8 mouse cellular contexts compared by ENCODE assay signal in genomic region chr15:79833251-79834050, GRCm38 (mm10). TPM values are rescaled to one million over a fixed set of nuclear protein-coding genes. Genes with fewer than 3 reads are reported as not detected.
DNase-seq lines count a peak whose midpoint lies in the region; ATAC-seq and TF ChIP-seq lines count a peak whose summit lies in the region.

No protein-coding gene starts in this region.

- H3K27ac ChIP-seq in cortical plate, adult 2 months (ENCODE audit: insufficient read depth, low read length) = peak overlapping the region; percentile 94
- peak overlapping the region; percentile 95 for H3K27ac ChIP-seq in limb, embryonic 13.5 days
- peak overlapping the region; percentile 98 for H3K27ac ChIP-seq in midbrain, postnatal 0 days (ENCODE audit: low read depth, low read length)

- intact Hi-C loops in heart, postnatal 36 days (cut with DNase I) = loop anchor here (2.0 to 5.0 kb wide), 2 partner anchors 99 to 249 kb away; no protein-coding TSS in a partner anchor

- H3K4me3 ChIP-seq in G1E (ENCODE audit: low read depth, low read length) = peak overlapping the region; percentile 70
- peak overlapping the region; percentile 96 for H3K4me3 ChIP-seq in cortical plate, adult 2 months (ENCODE audit: insufficient read depth, low read length)
- H3K4me3 ChIP-seq in limb, embryonic 13.5 days = peak overlapping the region; percentile 83
- H3K4me3 ChIP-seq in midbrain, postnatal 0 days (ENCODE audit: low read depth, low read length) = peak overlapping the region; percentile 79

- peaks cover 15% of the 10 kb centered on the region for H3K4me1 ChIP-seq in G1E (ENCODE audit: insufficient read depth, low read depth, low read length)
- H3K4me1 ChIP-seq in cortical plate, adult 2 months (ENCODE audit: control insufficient read depth, insufficient read depth, low read length) = peaks cover 13% of the 10 kb centered on the region; the same call in 1 of the 2 replicates
- peaks cover 51% of the 10 kb centered on the region for H3K4me1 ChIP-seq in limb, embryonic 13.5 days
- peaks cover 14% of the 10 kb centered on the region for H3K4me1 ChIP-seq in midbrain, postnatal 0 days (ENCODE audit: insufficient read depth, low read length)

- peak; percentile 40 for DNase-seq in kidney, adult 18-20 months
- no peak for DNase-seq in kidney, adult 8-10 months
- DNase-seq in G1E (ENCODE audit: low spot score) = no peak
- peak; percentile 38 to 42 for DNase-seq in heart, postnatal 36 days
- peak; percentile 63 for DNase-seq in midbrain, postnatal 0 days (ENCODE audit: low spot score)
- peak; percentile 9 for DNase-seq in yolk sac, embryonic 10.5 days (ENCODE audit: low spot score)

- WGBS in limb, embryonic 13.5 days = under 1% methylated on average over 40 of the region's 41 CpGs
- under 1% methylated on average over 40 of the region's 41 CpGs for WGBS in midbrain, postnatal 0 days

- peak overlapping the region; percentile 94 for H3K4me2 ChIP-seq in limb, embryonic 13.5 days (replicated peaks)
- peak overlapping the region; percentile 100 for H3K4me2 ChIP-seq in midbrain, postnatal 0 days (ENCODE audit: low read depth, low read length, poor library complexity, severe bottlenecking)

- no peak for TF ChIP-seq POLR2A in cortical plate, adult 2 months (IDR thresholded peaks at IDR 0.05; ENCODE audit: extremely low read depth, insufficient read depth, low read length)

- peak overlapping the region; percentile 94 for H3K9ac ChIP-seq in limb, embryonic 13.5 days
- peak overlapping the region; percentile 85 for H3K9ac ChIP-seq in midbrain, postnatal 0 days (replicated peaks; ENCODE audit: low read length, poor library complexity, severe bottlenecking)

- H3K36me3 ChIP-seq in G1E (replicated peaks) = peaks cover 7% of the 10 kb centered on the region
- H3K36me3 ChIP-seq in limb, embryonic 13.5 days = peaks cover 25% of the 10 kb centered on the region
- peaks cover 6% of the 10 kb centered on the region; the same call in 1 of the 2 replicates for H3K36me3 ChIP-seq in midbrain, postnatal 0 days (ENCODE audit: insufficient read depth, low read length)

- H3K27me3 ChIP-seq in G1E (ENCODE audit: insufficient read depth, low read length) = peaks cover 26% of the 10 kb centered on the region
- no peaks in the 10 kb centered on the region for H3K27me3 ChIP-seq in limb, embryonic 13.5 days
- no peaks in the 10 kb centered on the region for H3K27me3 ChIP-seq in midbrain, postnatal 0 days (ENCODE audit: insufficient read depth, low read length)

- ATAC-seq in G1E (ENCODE audit: extremely low read depth, insufficient number of reproducible peaks, low FRiP score, poor library complexity, severe bottlenecking) = no peak
- peak; percentile 42 for ATAC-seq in limb, embryonic 13.5 days (ENCODE audit: low FRiP score, low read depth)
- ATAC-seq in midbrain, postnatal 0 days (ENCODE audit: low FRiP score) = 0 out of 2 replicates have a peak, but pooled peaks have one; percentile 4

- no peak for TF ChIP-seq CTCF in G1E (IDR thresholded peaks at IDR 0.05; ENCODE audit: low read depth, low read length)
- no peak for TF ChIP-seq CTCF in cortical plate, adult 2 months (IDR thresholded peaks at IDR 0.05; ENCODE audit: extremely low read depth, insufficient read depth, low read length)
- no peak for TF ChIP-seq CTCF in midbrain, postnatal 0 days (IDR thresholded peaks at IDR 0.05)

- no peaks in the 10 kb centered on the region for H3K9me3 ChIP-seq in G1E (replicated peaks)
- no peaks in the 10 kb centered on the region for H3K9me3 ChIP-seq in limb, embryonic 13.5 days
- no peaks in the 10 kb centered on the region for H3K9me3 ChIP-seq in midbrain, postnatal 0 days (ENCODE audit: low read length)

RNA-seq across cellular contexts. Expression of gene Npcd, which starts 0.6 kb away (rescaled TPM):
- total RNA-seq in G1E (2014; fragmentation: Nextera tagmentation) (not detected in 2 replicates), G1E (2017) (not detected in 2 replicates)
- not detected in 2 replicates for polyA plus RNA-seq in G1E (2012)
- 2.4 and 3.0 TPM in 2 replicates for polyA plus RNA-seq in cortical plate, adult 2 months (2012; rRNA removed)
- total RNA-seq in heart, postnatal 36 days (2021) = under 1 TPM in 1 of 2 experiments, not detected in 1; 0.30 TPM
- polyA plus RNA-seq in limb, embryonic 13.5 days (2015; fragmentation: Nextera tagmentation; extraction: Ambion mirVana) = 0.46 and 0.60 TPM in 2 replicates
- total RNA-seq in midbrain, postnatal 0 days (2014; rRNA removed) = 8.2 and 12.1 TPM in 2 replicates
- 3.2 and 4.6 TPM in 2 replicates for polyA plus RNA-seq in midbrain, postnatal 0 days (2015; fragmentation: Nextera tagmentation; extraction: Ambion mirVana)

RNA-seq across cellular contexts. Expression of gene Cbx6, which starts 1.0 kb away (rescaled TPM):
- total RNA-seq in G1E (2014; fragmentation: Nextera tagmentation) = 0.73 and 5.9 TPM in 2 replicates
- 1.4 and 1.6 TPM in 2 replicates for total RNA-seq in G1E (2017)
- 6.1 and 8.7 TPM in 2 replicates for polyA plus RNA-seq in G1E (2012)
- 295 and 320 TPM in 2 replicates for polyA plus RNA-seq in cortical plate, adult 2 months (2012; rRNA removed)
- total RNA-seq in heart, postnatal 36 days (2021) = 10 to 100 TPM; 25.8 to 29.7 TPM
- 45.4 and 54.5 TPM in 2 replicates for polyA plus RNA-seq in limb, embryonic 13.5 days (2015; fragmentation: Nextera tagmentation; extraction: Ambion mirVana)
- 109 and 118 TPM in 2 replicates for total RNA-seq in midbrain, postnatal 0 days (2014; rRNA removed)
- polyA plus RNA-seq in midbrain, postnatal 0 days (2015; fragmentation: Nextera tagmentation; extraction: Ambion mirVana) = 65.0 and 70.6 TPM in 2 replicates

RNA-seq across cellular contexts. Expression of gene Nptxr, which starts 28.9 kb away (rescaled TPM):
- not detected in 2 replicates for total RNA-seq in G1E (2014; fragmentation: Nextera tagmentation)
- total RNA-seq in G1E (2017) = under 0.01 and 0.05 TPM in 2 replicates
- polyA plus RNA-seq in G1E (2012) = 0.01 and 0.03 TPM in 2 replicates
- 293 and 298 TPM in 2 replicates for polyA plus RNA-seq in cortical plate, adult 2 months (2012; rRNA removed)
- 1 to 10 TPM; 1.5 to 1.7 TPM for total RNA-seq in heart, postnatal 36 days (2021)
- polyA plus RNA-seq in limb, embryonic 13.5 days (2015; fragmentation: Nextera tagmentation; extraction: Ambion mirVana) = 2.7 and 2.9 TPM in 2 replicates
- 254 and 288 TPM in 2 replicates for total RNA-seq in midbrain, postnatal 0 days (2014; rRNA removed)
- 84.2 and 97.8 TPM in 2 replicates for polyA plus RNA-seq in midbrain, postnatal 0 days (2015; fragmentation: Nextera tagmentation; extraction: Ambion mirVana)

RNA-seq across cellular contexts. Expression of gene Dnal4, which starts 55.8 kb away (rescaled TPM):
- total RNA-seq in G1E (2014; fragmentation: Nextera tagmentation) = 15.2 and 19.5 TPM in 2 replicates
- total RNA-seq in G1E (2017) = 13.1 and 13.9 TPM in 2 replicates
- polyA plus RNA-seq in G1E (2012) = 25.7 and 29.7 TPM in 2 replicates
- 71.5 and 72.4 TPM in 2 replicates for polyA plus RNA-seq in cortical plate, adult 2 months (2012; rRNA removed)
- 10 to 100 TPM; 17.7 to 22.5 TPM for total RNA-seq in heart, postnatal 36 days (2021)
- 69.5 and 74.1 TPM in 2 replicates for polyA plus RNA-seq in limb, embryonic 13.5 days (2015; fragmentation: Nextera tagmentation; extraction: Ambion mirVana)
- total RNA-seq in midbrain, postnatal 0 days (2014; rRNA removed) = 40.8 and 44.0 TPM in 2 replicates
- 55.9 and 59.7 TPM in 2 replicates for polyA plus RNA-seq in midbrain, postnatal 0 days (2015; fragmentation: Nextera tagmentation; extraction: Ambion mirVana)

RNA-seq across cellular contexts. Expression of gene Apobec3, which starts 58.0 kb away (rescaled TPM):
- total RNA-seq in G1E (2014; fragmentation: Nextera tagmentation) = 33.7 and 97.1 TPM in 2 replicates
- 27.2 and 39.8 TPM in 2 replicates for total RNA-seq in G1E (2017)
- polyA plus RNA-seq in G1E (2012) = 1.1 and 2.6 TPM in 2 replicates
- polyA plus RNA-seq in cortical plate, adult 2 months (2012; rRNA removed) = 6.7 and 7.5 TPM in 2 replicates
- 1 to 10 TPM; 7.7 to 7.8 TPM for total RNA-seq in heart, postnatal 36 days (2021)
- polyA plus RNA-seq in limb, embryonic 13.5 days (2015; fragmentation: Nextera tagmentation; extraction: Ambion mirVana) = 13.5 and 14.1 TPM in 2 replicates
- 3.4 and 5.4 TPM in 2 replicates for total RNA-seq in midbrain, postnatal 0 days (2014; rRNA removed)
- polyA plus RNA-seq in midbrain, postnatal 0 days (2015; fragmentation: Nextera tagmentation; extraction: Ambion mirVana) = 3.3 and 3.4 TPM in 2 replicates

Comparison
In these comparisons a context has a peak if more than half of its experiments do, and no peak if none do; other contexts are left out.
1. DNase-seq: peak in kidney, adult 18-20 months (single experiment), heart, postnatal 36 days (2 of 2), midbrain, postnatal 0 days (single experiment) and yolk sac, embryonic 10.5 days (single experiment); none in kidney, adult 8-10 months (0 of 2) and G1E (single experiment).
2. RNA of gene Nptxr, which starts 28.9 kb away (polyA plus RNA-seq): 293 to 298 TPM in cortical plate, adult 2 months and 84.2 to 97.8 TPM in midbrain, postnatal 0 days; 2.7 to 2.9 TPM in limb, embryonic 13.5 days and 0.01 to 0.03 TPM in G1E; every median in the first group is over 10 times any median in the second.
3. Peak in every context shown above with its lines, with median percentiles within 50 percentile points of each other: H3K4me3 ChIP-seq and H3K27ac ChIP-seq.